Mouse (Mus musculus) testis, adult 2 months (tissue): ENCODE results near the gene Btbd9. TPM values are rescaled to one million over a fixed set of nuclear protein-coding genes. Genes with fewer than 3 reads are reported as not detected.

ENCODE experiments used
- H3K27ac ChIP-seq: fragments of 200-500 bp; 2 replicates; pipeline ENCODE4 v1.5.1; 2012; ENCODE audit warnings: low read depth, low read length; ENCODE audit not compliant: control insufficient read depth, insufficient read depth
- H3K27me3 ChIP-seq: fragments of 200-500 bp; 2 replicates; pipeline ENCODE4 v1.6.1; 2012; ENCODE audit warnings: mild to moderate bottlenecking, low read length, moderate library complexity; ENCODE audit not compliant: control insufficient read depth, insufficient read depth
- H3K36me3 ChIP-seq: fragments of 200-500 bp; 2 replicates; pipeline ENCODE4 v1.6.1; 2012; ENCODE audit warnings: mild to moderate bottlenecking, low read length; ENCODE audit not compliant: control insufficient read depth, insufficient read depth
- H3K4me1 ChIP-seq: fragments of 200-500 bp; 2 replicates; pipeline ENCODE4 v1.6.1; 2012; ENCODE audit warnings: low read length; ENCODE audit not compliant: control insufficient read depth, insufficient read depth
- H3K4me3 ChIP-seq: fragments of 200-500 bp; 2 replicates; pipeline ENCODE4 v1.5.1; 2012; ENCODE audit warnings: low read depth, mild to moderate bottlenecking, low read length, moderate library complexity, mixed read lengths; ENCODE audit not compliant: control insufficient read depth
- CTCF ChIP-seq: fragments of 200-500 bp; IDR thresholded peaks from 2 replicates; pipeline ENCODE4 v1.5.1; 2012; ENCODE audit warnings: low read depth, mild to moderate bottlenecking, inconsistent platforms, low read length, moderate library complexity; ENCODE audit not compliant: control insufficient read depth, insufficient read depth, insufficient replicate concordance
- POLR2A ChIP-seq: fragments of 200-500 bp; IDR thresholded peaks from 2 replicates; pipeline ENCODE4 v1.6.1; 2012; ENCODE audit warnings: low read depth, mild to moderate bottlenecking, inconsistent platforms, low read length, moderate library complexity; ENCODE audit not compliant: control insufficient read depth
- polyA plus RNA-seq: library from polyadenylated mRNA; depleted of rRNA; stranded (reverse); fragments of >200 nt; gene quantifications from 2 replicates; pipeline ENCODE4 v1.2.3, GENCODE M21; 2012

Btbd9 gene
- polyA plus RNA-seq, 1 experiment = 87.1 TPM

GRCm38 (mm10) chr17:30214393-30214792 is 361.9 kb downstream of the Btbd9 start:
- H3K27me3 ChIP-seq = no peaks in the 10 kb centered on the region
- H3K27ac ChIP-seq = no peak overlapping the region
- no peak for TF ChIP-seq POLR2A
- no peak for TF ChIP-seq CTCF
- no peak overlapping the region for H3K4me3 ChIP-seq
- no peaks in the 10 kb centered on the region for H3K36me3 ChIP-seq
- H3K4me1 ChIP-seq = no peaks in the 10 kb centered on the region

GRCm38 (mm10) chr17:30213371-30213770 is 362.9 kb downstream of the Btbd9 start:
- TF ChIP-seq CTCF (no peak), POLR2A (no peak)
- no peaks in the 10 kb centered on the region for H3K36me3 ChIP-seq

GRCm38 (mm10) chr17:30212647-30213046 is 363.6 kb downstream of the Btbd9 start:
- no peak for TF ChIP-seq CTCF
- no peak for TF ChIP-seq POLR2A
- no peaks in the 10 kb centered on the region for H3K4me1 ChIP-seq
- no peaks in the 10 kb centered on the region for H3K36me3 ChIP-seq
- no peak overlapping the region for H3K27ac ChIP-seq
- H3K27me3 ChIP-seq = no peaks in the 10 kb centered on the region
- H3K4me3 ChIP-seq = no peak overlapping the region

More at GRCm38 (mm10) chr17:30213371-30213770, 362.9 kb downstream of the Btbd9 start:
- no peak overlapping the region for H3K4me3 ChIP-seq
- no peak overlapping the region for H3K27ac ChIP-seq
- no peaks in the 10 kb centered on the region for H3K4me1 ChIP-seq
- H3K27me3 ChIP-seq = no peaks in the 10 kb centered on the region

DNA sequence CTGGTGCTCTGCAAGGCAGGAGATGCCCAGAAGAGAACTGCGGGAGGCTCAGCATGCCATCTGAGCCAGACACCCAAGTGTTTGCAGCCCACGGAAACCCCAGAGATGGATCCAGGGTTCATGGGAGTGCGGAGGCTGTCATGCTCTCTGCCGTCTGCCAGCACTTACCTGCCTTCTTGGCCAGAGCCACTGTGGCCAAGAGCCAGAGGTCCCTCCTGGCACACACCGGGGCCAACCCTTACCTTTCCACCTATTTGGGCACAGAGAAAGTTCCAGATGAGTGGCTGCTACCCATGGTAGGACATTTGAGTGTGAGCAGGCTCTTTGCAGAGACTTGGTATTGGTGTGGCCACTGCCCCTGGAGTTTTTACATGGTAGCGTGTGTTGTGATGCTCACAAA is 365.4 kb downstream of the Btbd9 start:
- Histone ChIP-seq H3K36me3 (no peaks in the 10 kb centered on the region), H3K4me3 (no peak overlapping the region), H3K4me1 (no peaks in the 10 kb centered on the region), H3K27me3 (no peaks in the 10 kb centered on the region), H3K27ac (no peak overlapping the region)
- TF ChIP-seq CTCF (no peak), POLR2A (no peak)

- Histone ChIP-seq H3K27me3 (no peaks in the 10 kb centered on the region), H3K36me3 (no peaks in the 10 kb centered on the region), H3K4me1 (no peaks in the 10 kb centered on the region), H3K27ac (no peak overlapping the region), H3K4me3 (no peak overlapping the region)
- no peak for TF ChIP-seq CTCF
- no peak for TF ChIP-seq POLR2A
Observed at GRCm38 (mm10) chr17:30210262-30210661, 366.0 kb downstream of the Btbd9 start.

DNA sequence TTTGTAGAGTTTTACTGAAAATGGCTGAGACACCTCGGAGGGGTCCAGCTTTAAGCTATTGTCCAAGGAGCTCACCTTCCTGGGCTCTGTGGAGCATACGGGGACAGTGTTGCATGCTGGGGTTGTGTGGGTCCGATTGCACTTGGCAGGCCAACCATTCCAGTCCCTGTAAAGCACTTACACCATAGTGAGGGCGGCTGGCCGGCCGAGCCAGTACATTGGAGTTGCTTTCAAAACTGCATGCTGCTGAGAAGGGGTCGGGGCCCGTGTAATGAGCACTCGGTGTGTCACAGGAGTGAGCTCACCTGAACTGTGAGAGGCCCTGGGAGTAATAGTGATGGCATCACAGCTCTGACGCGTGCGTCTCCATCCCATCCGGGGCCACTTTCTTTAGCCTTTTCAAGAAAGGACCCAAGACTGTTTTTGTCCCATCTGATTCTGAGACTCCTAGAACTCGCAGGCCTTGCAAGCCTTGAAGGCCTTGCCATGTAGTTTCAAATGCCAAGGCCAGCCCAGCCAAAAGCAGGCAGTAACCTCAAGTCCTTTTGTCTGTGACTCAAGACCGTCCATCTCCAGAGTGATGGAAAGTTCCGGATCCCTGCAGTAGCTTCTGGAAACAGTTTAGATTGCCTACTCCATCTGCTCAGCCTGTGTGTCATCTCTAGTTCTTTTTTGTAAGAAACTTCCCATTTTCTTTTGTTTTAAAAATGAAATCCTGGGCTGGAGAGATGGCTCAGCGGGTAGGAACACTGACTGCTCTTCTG is 371.0 kb downstream of the Btbd9 start:
- Histone ChIP-seq H3K4me1 (peaks cover 12% of the 10 kb centered on the region), H3K4me3 (no peak overlapping the region), H3K36me3 (no peaks in the 10 kb centered on the region), H3K27me3 (no peaks in the 10 kb centered on the region), H3K27ac (no peak overlapping the region)
- TF ChIP-seq POLR2A (no peak), CTCF (no peak)

- Histone ChIP-seq H3K27me3 (no peaks in the 10 kb centered on the region), H3K4me3 (no peak overlapping the region), H3K36me3 (no peaks in the 10 kb centered on the region), H3K4me1 (peaks cover 14% of the 10 kb centered on the region), H3K27ac (no peak overlapping the region)
- TF ChIP-seq POLR2A (no peak), CTCF (no peak)
Observed at GRCm38 (mm10) chr17:30200283-30200682, 376.0 kb downstream of the Btbd9 start.
